Mouse (Mus musculus): Measurements from ENCODE around the gene Baz1b.

The Baz1b gene

DNA sequence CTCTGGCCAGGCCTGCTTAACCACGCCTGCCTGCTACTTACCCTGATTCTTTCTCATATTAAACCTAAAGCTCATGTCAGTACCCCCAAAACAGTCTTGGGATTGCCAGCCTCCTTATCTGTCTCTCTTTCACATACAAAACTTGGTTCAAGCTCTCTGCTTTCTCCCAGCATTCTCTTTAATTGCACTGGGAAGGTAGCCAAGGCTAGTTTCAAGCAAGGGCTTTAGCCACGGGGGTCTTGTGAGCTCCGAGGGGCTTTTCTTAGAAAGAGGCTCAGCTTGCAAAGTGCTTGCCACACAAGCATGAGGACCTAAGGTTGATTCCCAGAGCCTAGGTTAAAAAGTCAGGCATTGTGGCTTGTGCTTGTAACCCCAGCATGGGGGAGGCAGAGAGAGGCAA lies 98.1 kb downstream of the Baz1b start:
- DNase-seq, result no peak

DNA sequence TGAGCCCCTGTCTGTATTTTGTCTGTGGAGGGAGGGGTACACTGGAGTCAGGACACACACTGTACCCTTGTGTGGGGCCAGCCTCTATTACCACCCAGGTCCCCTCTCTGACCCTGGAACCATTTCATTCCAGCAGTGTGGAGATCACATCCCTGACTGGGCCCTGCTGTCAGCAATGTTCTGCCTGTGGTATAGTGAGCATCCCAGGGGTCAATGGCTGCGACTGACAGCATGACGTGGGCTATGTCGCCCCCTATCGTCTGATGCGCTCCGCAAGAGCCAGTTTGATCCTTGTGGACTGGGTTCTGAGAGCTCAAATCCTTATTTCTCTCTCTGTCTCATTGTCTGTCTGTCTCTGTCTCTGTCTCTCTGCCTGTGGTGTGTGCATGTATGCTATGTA lies 99.1 kb downstream of the Baz1b start:
- DNase-seq, result peak; percentile 76 to 90

DNA sequence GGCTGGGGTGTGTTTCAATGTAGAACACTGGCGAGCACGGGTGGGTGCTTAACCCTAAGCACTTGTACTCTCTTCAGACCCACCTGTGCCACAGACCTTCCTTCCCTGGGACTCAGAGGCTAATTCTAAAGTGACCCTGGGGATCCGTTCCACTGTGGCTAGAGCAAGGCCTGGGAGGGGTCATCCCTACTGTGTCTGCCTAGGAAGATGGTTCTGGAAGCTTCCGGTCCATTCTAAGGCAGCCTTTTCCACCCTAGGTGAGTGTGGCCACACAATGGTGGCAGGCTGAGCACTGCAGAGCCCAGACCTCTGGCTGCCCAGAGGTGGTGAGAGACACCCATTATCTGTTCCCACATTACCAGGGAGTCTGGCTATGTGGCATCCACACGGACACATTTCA lies 99.9 kb downstream of the Baz1b start:
- DNase-seq, result no peak

DNA sequence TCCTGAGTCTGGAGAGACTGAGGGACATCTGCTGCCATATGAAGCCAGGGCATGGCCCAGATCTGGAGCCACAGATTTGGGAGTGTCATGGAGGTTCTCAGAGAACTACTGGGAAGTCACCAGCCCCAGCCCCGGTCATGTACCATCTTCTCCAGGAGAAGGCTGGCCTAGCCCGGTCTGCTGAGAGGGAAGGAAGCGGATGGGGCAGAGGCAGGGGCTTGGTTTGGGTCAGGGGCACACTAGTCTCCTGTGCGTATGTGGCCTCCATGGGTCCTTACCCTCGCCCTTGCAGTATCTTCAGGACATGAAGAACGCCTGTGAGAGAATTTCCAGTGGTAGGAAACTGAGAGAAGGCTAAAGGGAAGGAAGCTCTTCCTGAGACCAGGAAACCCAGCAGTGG lies 103.6 kb downstream of the Baz1b start:
- DNase-seq, result no peak

DNA sequence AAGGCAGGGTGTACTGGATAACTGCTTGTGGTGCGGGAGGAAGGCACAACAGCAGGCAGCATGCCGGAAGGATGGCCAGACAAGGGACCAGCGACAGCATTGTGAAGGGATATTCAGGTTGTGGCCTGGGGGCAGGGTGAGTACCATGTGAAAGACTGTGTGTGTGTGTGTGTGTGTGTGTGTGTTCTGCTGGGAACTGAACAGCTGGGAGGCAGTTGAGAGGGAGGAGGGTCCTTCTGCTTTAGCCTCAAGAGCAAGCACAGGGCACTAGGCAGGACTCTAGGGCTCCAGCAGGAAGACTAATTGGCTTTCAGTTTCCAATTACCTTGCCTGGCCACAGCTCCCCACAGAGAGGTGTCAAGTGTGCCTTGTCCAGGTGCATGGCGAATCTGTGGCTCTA lies 104.1 kb downstream of the Baz1b start:
- no peak for DNase-seq

DNA sequence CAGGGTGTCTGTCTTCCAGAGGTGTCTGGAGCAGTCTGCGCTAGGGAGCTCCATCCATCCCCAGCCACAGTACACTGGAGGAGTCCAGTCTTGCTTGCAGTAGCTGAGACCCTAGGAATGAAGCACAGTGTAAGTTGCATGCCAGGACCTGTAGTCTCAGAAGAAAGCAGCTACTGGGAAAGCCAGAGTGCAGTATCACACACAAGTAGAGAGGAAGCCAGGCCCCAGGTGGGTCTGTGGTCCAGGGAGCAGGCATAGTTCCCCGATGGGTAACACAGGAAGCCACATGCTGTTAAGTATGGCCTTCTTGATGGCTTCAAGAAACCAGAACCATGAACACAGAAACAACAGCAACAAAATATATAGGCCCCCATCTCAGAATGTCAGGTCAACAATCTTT lies 104.9 kb downstream of the Baz1b start:
- DNase-seq, result no peak

All from kidney, postnatal 36 days (tissue).